Mouse (Mus musculus) granulocyte monocyte progenitor cell, adult 5-6 weeks (primary cell): ENCODE data around the gene Zmiz1. TPM values are rescaled to one million over a fixed set of nuclear protein-coding genes. Genes with fewer than 3 reads are reported as not detected.

ENCODE experiments used
- ATAC-seq: replicated peaks from 2 replicates; pipeline ENCODE4 v1.8.0; 2016; ENCODE audit warnings: mild to moderate bottlenecking, moderate TSS enrichment, inconsistent platforms; ENCODE audit not compliant: poor library complexity, severe bottlenecking
- total RNA-seq, 2 experiments: library from RNA; stranded (forward) in 1 of 2; stranded (reverse) in 1 of 2; fragments of 200-712, 200-1000 nt in 1 of 2; fragments of >200 nt in 1 of 2; fragmentation: Nextera tagmentation in 1 of 2; gene quantifications; 2 replicates each; pipeline ENCODE4 v1.2.3; 2014 to 2017

The Zmiz1 gene
- total RNA-seq, 2 experiments from 2014 or later = 8.9 to 93.2 TPM

DNA sequence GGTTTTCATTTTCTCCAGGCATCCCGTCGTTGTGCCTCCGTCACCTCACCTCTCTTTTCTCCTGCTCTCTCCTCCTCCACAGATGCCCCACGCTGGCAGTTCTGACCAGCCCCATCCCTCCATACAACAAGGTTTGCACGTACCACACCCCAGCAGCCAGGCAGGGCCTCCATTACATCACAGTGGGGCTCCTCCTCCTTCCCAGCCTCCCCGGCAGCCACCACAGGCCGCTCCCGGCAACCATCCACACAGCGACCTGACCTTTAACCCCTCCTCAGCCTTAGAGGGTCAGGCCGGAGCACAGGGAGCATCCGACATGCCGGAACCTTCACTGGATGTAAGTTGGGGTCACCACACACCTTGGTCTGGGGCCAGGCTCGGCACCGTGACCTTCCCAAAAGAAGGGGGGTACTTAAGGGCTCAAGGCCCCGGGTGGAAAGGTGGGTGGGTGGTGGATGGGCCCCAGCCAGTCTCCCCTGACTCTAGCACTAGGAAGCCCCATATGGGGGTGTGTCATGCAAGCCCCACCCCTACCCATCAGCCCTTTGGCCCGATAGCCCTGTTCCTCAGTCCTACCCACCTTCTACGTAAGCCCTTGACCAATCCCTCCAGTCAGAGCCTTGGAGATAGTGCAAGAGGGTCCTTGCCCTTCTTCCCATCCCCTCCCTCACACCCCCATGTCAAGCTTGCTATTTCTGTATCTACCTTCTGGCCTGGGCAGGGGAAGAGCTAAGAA, 202.4 kb downstream of the Zmiz1 start:
- no peak for ATAC-seq

DNA sequence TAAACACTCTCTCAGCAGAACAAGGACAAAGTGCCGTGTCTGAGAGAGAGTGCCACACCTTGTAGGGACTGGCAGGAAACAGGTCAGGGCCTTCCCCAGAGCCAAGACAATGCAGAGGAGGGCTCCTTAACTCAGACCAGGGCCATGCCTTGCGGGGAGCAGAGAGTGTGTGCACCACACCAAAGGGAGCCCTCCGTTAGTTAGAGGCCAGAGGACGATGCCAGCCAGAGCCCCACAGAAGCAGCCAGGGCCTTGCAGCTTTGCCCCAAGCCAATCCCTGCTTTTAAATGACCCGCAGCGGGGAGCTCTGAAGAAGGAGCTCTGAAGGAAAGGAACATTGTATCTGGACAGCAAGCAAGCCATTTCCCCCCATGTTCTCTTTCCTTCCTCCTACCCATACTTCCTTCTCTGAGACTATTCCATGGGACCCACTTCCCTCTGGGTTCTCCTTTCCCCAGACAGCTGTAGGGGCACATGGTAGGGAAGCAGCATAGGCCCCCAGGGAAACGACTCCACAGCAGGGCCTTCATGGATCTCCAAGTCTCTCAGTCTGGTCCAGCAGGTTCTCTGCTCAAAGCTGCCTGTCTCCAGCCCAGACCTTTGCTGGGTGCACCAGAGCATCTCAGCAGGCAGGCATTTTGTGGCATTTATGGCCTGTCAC, 204.8 kb downstream of the Zmiz1 start:
- no peak for ATAC-seq

DNA sequence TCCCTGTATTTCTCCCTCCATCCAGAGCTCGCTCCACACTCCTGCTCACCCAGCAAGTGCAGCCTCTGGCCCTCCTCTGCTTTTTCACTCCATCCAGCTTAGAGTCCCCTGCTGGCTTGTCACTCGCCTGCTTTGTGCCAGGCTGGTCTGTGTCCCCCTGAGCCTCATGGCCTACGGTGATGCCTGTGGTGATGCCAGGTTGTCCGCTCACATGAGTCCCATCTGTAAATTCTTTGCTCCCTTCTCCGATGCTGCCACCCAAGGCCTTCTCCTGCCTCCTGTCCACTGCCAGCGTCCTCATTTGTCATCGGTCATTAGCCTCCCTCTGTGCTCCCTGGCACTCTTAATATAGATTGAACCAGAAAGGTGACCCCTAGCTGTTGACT, 205.3 kb downstream of the Zmiz1 start:
- no peak for ATAC-seq

DNA sequence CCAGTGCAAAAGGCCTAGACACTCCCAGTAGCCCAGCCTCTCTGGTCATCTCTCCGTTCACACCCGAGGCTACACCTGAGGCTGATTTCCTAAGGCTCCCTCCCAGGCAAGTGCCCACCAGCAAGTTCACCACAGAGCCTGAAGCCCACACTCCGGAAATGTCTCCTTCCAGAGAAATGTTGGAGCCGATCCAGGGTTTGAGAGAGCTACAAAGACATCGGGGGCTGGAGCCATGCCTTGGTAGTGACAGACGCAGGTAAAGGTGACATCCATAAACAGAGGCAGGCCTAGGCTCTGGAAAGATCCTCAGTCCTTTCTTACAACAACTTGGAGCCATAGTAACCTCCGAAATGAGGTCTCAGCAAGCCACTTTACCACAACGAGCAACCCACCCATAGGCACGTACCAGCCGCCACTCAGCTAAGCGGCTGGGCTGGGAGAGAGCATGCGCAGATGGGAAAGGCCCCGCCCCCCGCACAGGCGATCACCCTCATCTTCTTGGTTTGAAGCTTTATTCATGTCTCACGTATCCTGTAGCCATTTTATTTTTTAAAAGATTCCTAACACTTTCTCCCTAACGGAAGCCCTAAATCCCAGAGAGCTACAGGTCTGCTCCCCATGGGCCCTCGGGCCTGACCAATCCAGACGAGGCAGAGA, 206.5 kb downstream of the Zmiz1 start:
- ATAC-seq = no peak

DNA sequence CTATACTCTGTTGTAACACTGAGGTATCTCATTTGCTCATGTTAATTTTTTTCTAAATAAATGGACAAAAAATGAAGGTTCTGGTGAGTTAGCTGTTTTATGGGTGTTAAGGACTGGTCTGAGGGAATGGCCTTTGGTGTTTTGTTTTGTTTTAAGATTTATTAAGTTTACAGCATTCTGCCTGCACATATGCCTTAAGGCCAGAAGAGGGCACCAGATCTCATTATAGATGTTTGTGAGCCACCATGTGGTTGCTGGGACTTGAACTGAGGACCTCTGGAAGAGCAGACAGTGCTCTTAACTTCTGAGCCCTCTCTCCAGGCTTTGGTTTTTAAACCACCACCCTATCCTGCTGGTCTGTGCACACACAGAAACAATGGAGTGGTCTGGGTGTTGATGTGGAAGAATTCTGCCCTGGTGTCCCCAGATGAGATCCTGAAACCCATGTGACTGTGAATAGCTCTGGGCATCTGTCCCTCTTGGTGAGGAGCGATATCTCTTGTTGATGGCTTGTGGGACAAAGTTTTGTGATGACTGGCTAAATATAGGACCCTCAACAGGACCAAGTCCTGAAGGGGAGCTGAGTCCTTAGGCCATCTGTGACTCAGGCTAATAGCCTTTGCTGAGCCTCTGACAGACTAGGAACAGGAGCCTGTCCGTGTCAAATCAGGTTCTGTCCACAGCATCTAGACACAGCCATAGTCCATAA, 207.8 kb downstream of the Zmiz1 start:
- ATAC-seq = no peak

DNA sequence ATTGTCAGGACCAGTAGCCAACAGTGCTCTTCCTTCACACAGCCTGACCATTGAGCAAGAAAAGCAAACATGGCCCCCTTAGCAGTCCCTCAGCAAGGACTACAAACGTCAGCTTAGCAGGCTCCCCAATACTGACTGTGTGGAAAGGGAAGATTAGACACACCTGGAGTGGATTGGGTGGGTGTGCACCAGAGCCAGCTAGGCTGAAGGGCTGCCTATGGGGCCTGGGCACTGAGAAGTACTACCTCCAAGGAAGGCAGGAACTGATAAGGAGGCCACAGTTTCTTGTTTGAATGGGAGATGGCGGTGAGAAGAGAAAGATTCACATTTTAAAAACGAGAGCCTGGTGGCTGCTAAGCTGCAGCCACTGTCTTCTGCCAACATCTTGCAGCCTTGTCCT, 208.6 kb downstream of the Zmiz1 start:
- no peak for ATAC-seq

DNA sequence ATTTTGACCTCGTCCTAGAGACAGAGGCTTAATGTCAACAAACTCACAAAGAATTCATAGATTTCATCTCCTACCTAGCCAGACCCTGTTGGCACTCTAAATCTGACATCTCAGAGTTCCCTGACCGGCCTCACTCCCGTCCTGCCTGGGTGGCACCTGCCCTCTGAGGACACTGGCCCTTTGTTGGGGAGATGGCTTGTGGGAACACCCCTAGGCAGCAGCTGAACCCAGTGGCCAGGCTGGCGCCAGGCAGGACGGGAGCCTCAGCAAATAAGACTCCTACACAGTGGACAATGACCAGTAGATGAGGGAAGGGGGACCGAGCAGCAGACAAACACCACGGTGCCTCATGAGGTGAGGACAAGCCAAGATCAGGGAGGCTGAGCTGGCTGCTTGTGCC, 220.6 kb downstream of the Zmiz1 start:
- no peak for ATAC-seq

DNA sequence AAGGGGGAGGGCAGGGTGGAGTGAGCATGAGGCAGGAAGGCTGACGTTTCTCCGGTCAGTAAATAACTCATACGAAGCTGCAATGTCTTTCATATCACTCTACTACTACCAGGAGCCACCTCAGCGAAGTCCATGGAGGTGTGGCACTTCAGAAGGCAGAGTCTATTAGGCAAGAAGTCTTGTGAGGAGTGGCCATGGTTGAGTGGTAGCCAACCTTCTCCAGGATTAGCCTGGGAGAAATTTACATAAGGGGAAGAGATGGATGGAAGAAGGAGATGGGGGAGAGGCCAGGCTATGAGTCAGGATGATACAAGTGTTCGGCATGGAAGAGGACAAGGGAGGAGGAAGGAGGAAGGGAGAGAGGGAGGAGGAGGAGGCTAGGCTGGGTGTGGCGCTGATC, 223.0 kb downstream of the Zmiz1 start:
- ATAC-seq = no peak

DNA sequence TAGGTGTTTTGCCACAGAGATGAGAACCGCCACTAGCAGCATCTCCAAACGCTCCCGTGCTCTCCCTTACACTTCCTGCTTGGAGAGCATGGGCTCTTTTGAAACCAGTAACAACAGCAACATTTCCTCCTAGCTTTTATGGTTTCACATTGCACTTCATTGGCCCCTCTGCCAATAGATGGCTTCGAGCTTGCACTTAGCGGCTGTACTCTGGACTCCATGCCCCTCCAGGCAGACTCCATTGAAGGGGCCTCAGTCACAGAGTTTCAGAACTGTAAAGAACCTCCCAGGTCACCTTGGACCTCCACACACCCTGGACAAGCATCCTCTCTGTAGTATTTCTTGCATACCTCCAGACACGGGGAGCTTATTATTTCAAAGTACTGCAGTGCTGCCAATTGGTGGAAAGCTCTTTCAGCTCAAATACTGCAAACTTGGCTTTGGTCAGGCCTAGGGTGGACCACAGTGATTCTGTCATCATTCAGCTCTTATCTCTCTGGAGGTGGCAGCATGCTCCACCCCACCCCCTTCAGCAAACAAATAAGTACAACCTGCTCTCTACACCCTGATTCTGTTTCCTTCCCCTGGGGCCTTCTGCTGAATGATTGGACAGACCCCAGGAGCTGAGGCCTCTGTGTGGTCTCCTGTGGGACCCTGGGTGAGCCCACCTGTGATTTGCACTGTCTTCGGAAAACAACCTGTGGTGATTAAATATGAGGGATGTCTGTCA, 227.4 kb downstream of the Zmiz1 start:
- ATAC-seq = peak; percentile 60

DNA sequence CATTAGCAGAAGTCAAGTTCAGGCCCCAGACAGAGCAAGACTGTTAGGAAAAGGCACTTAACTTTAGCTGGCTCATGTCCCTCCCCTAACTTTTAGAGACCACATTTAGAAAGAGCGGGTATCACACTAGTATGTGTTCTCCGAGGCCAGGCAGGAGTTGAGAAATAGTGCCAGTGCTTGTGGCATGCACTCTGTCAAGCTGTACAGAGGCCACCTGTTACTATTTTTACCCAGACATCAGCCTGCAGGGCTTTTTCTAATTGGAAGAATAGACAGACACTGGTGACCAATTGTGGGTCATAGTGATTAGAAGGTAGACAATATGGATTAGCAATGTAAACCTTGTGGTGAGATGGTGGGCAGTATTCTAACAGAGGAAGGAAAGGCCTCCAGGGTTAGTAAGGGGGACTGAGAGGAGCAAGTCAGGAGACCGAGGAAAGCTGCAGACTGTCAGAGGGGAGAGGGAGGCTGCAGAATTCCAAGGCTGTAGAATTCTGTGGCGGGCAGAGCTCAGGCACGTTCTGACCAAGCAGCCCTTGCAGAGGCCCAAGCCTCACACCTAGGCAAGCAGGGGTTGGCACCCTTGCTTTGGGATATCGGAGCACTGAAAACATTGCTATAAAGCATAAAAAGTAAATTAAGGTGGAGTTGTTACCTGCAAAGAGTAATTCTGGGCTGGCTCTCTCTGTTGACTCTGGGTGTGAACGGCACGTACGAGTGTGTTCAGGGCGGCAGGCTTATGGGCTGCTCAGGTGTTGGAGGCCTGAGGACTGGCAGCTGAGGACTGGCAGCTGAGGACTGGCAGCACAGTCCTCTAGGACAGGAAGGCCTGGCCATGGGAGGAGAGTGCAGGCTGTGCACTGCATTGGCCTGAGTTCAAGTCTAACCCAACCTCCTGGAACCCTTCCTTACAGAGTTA, 228.3 kb downstream of the Zmiz1 start:
- ATAC-seq = peak; percentile 41

DNA sequence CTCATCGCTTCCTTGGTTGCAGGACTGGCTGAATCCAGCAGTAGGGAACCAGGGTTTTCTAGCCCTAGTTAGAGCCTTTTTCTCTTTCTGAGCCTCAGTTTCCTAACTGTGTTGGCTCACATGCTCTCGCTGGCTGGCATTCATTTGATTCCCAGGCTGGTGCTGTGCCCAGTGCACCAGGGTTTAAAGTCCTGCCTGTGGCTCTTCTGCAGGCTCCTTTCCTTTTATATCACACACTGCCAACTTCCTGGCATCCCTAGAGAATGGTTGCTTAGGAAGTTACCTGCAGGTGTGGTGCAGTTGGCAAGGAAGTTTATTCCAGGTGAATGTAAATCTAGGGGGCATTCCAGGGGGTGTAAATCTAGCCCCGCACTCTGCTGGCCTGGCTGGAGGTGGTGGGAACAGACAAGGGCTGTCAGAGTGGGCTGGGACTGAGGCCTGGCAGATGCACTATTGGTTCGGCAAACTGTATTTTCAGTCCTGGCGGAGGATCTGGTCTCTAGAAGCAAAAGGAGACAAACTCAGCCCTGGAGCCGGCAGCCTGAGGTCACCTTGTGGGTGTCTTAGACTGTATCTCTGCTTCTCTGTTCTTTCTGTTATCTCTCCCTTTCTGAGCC, 234.4 kb downstream of the Zmiz1 start:
- ATAC-seq = no peak

DNA sequence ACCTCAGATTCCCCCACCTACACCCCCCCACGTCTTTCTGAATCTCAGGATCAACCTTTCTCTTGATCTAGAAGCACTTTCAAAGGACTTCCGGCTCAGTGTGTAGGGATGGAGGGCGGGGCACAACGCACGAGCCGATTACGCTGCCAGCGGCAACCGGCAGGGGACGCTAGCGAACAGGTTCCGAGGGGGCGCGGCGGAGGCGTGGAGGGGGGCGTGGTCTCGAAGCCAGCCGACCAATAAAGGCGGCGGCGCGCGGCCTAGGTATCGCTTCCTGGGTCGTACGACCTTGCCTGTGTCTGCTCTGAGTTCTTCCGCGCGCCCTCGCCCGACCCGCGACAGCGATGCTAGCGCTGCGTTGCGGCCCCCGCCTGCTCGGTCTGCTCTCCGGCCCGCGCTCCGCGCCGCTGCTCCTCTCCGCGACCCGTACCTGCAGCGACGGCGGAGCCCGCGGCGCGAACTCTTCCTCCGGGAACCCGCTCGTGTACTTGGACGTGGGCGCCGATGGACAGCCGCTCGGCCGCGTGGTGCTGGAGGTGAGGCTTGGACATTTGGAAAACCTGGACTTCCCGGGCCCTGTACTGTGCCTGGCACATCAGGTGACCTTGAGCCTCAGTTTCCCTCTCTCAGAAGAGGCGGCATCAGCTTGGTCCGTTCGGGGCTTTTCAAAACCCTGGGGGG, 235.0 kb downstream of the Zmiz1 start, which contains the start of gene Ppif:
Gene Ppif, plus strand, starts transcription at position 267 of the 681 bp plus-strand sequence.
- ATAC-seq = peak; percentile 94

DNA sequence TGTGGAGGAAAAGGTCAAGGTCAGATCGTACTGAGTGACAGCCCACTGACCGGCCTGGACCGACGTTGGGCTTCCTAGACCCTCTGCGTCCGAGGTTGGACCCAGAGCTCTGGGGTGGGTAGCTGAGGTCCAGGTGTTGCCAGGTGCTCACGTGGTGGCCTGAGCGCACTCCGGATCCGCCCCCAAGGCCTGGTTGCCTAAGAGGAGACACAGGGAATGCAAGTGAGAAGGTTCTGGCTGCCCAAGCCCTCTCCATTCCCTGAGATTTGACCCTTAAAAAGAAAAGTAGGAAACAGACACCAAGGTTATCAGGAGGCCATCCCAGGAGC, 235.5 kb downstream of the Zmiz1 start:
- no peak for ATAC-seq

DNA sequence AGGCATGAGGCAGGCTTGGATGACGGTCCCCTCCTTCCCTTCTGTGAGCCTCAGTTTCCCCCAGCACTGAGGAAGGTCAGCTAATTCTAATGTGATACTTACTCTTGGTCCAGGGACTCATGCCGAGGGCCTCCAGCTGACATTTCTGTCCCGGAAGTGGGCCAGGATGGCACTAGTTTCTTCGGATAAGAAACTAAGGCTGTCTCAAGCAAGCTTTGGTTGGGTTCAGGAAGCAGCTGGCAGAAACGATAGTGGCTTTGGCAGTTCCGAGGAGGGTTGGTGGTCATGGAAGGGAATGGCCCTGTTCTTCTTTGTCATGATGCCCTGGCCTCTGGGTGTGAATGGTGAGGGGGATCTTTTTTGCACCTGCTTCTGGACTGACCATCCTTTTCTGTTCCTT, 236.1 kb downstream of the Zmiz1 start:
- peak; percentile 43 for ATAC-seq

DNA sequence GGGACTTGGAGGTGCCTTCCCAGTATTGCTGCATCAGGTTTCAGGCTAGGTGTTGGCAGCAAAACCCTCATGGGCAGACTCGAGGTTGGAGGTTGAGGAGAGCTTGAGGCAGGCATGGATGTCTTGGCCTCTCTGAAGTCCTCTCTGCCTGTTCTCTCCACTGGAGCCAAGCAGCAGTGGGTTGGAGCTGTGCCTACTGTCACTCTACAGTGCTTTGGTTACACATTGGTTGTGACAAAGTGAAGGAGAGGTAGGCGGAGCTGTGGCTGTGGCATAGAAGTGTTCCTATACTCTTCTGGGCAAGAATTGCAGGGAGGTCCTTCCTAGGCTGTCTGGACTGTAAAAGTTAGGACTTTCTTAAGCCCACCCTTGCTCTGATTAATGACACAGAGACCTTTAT, 237.4 kb downstream of the Zmiz1 start:
- no peak for ATAC-seq

DNA sequence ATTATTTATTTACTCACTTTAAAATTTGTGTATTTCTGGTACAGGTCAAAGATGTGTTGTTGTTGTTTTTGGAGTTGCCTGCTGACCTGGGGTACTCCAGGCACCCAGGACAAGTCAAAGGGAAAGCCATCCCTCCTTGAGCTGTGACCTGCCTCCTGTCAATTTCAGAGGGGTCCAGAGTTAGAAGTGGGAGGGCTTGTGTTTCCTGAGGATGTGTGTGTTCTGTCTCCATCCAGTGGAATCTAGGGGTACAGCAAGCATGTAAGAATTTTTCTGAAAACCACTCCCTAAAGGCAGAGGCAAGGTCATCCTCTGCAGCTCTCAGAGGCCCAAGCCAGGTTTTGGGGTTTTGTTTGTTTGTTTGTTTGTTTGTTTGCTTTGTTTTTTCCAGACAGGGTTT, 243.0 kb downstream of the Zmiz1 start:
- peak; percentile 79 for ATAC-seq

DNA sequence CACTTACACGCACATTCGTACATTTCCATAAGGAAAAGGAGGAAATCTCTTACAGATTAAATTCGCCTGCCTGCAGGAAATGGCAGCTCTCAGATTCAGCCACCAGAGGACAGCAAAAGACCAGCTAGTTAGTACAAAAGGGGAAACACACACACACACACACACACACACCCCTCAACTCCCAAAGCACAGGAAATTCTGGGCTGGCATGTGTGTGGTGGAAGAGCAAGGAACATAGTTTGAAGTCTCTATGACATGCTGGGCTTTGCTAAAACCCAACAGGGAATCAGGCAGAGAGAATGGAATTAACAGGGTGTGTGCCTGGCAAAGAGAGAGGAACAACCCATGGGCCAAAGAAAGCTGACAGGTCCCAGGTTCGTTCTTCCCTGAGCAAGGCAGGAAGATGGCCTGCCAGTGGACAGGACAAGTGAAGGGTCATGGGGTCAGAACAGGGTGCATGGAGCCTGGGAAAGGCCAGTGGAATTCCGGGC, 248.8 kb downstream of the Zmiz1 start:
- ATAC-seq = peak; percentile 85

DNA sequence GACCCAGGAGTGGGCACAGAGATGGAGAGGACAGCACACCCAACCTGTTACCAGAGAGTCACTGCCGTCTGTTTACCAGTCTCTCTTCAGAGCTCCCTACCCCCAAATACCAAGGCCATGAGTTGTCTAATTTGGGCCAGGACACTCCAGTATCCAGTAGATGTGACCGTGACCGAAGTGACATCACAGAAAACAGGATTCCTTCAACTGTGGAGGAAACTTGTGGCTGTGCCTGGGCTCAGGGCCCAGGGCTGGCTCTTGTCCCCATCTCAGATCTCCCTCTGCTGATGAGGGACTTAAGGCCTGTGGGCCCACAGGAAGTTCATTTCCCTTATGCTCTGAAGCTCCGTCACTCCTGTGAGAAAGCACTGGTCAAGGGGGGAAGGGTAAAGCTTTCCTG, 249.5 kb downstream of the Zmiz1 start:
- ATAC-seq = 0 out of 2 replicates have a peak, but pooled peaks have one; percentile 1
